Mouse (Mus musculus): ENCODE data around the gene Arhgap29. TPM values are rescaled to one million over a fixed set of nuclear protein-coding genes. Genes with fewer than 3 reads are reported as not detected.

Gene Arhgap29
- 5.0 TPM for total RNA-seq (2023)

GRCm38 (mm10) chr3:121952041-121952591 is at the start of gene Arhgap29:
Gene Arhgap29, plus strand, starts transcription at chr3:121952541.

GRCm38 (mm10) chr3:122043799-122044547 is 91.6 kb downstream of the Arhgap29 start, which contains the start of gene Abca4:
Gene Abca4, plus strand, starts transcription at chr3:122044443.

Other genes with a start within 250 kb of the Arhgap29 start
- gene F3, start 229.0 kb upstream of the Arhgap29 start, total RNA-seq (2023), result not detected
- 19.0 TPM for gene Abcd3, start 137.2 kb upstream of the Arhgap29 start, total RNA-seq (2023)
- not detected for gene Abca4, start 91.9 kb downstream of the Arhgap29 start, total RNA-seq (2023)

Data from CD8-positive naive resting alpha-beta T cell, adult 57 days (primary cell).